10 mouse cellular contexts compared by ENCODE assay signal in the genomic region with DNA sequence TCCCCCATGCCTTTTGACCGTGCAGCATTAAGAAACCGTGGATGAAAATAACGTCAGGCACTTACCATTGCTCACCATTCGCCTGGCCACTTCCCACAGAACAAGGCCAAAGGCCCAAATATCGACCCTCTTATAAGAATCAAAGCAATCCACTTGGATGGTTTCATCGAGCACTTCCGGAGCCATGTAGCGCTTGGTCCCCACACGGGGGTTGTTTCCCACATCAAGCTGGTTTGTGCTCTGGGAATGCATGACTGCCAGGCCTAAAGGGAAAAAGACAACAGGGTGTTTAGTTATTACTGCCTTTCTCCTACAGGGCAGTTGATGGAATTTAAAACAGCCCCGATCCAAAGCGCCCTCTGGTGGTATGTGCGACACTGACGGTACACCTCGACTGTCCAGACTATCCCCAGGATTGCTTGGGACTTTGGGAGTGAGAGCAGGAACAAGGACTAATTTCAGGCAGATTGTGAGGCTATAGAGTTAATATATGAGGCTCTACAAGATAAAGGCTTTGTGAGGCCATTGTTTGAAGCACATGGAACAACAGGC. TPM values are rescaled to one million over a fixed set of nuclear protein-coding genes. Genes with fewer than 3 reads are reported as not detected.
DNase-seq lines count a peak whose midpoint lies in the region; ATAC-seq and TF ChIP-seq lines count a peak whose summit lies in the region.
"Had no signal": no experiment of that assay in that cellular context is flagged by ENCODE, and none has a peak within 500 bp of the region (broad histone marks: within the 10 kb centered on the region; RNA-seq: fewer than 3 reads in every experiment).

No protein-coding gene starts in this region.

- no peak overlapping the region for H3K4me2 ChIP-seq in kidney, postnatal 0 days (ENCODE audit: low read length)

- H3K36me3 ChIP-seq in kidney, postnatal 0 days (ENCODE audit: insufficient read depth, low read length): peaks cover 15% of the 10 kb centered on the region; the same call in 1 of the 2 replicates
- peaks cover 60% of the 10 kb centered on the region for H3K36me3 ChIP-seq in embryonic facial prominence, embryonic 10.5 days (replicated peaks)

- no peak overlapping the region for H3K9ac ChIP-seq in kidney, postnatal 0 days (ENCODE audit: low read depth, low read length)

- no peaks in the 10 kb centered on the region for H3K4me1 ChIP-seq in kidney, postnatal 0 days (replicated peaks; ENCODE audit: insufficient read depth, low read length)
- H3K4me1 ChIP-seq in embryonic facial prominence, embryonic 10.5 days: no peaks in the 10 kb centered on the region

- H3K9me3 ChIP-seq in kidney, postnatal 0 days (replicated peaks; ENCODE audit: low read length): no peaks in the 10 kb centered on the region
- H3K9me3 ChIP-seq in embryonic facial prominence, embryonic 10.5 days: no peaks in the 10 kb centered on the region

- no peak for DNase-seq in kidney, postnatal 0 days (ENCODE audit: low spot score)
- DNase-seq in kidney, adult 9 months: no peak
- DNase-seq in ES-CJ7 (ENCODE audit: low read depth, low spot score): peak; percentile 69
- DNase-seq in adrenal gland, adult 18-20 months (ENCODE audit: low spot score in 2 of 2): peak; percentile 42 to 59
- DNase-seq in embryonic facial prominence, embryonic 10.5 days (ENCODE audit: low spot score): peak; percentile 27
- peak; percentile 60 for DNase-seq in lung, postnatal 14 days
- no peak for DNase-seq in ovary, postnatal 14 days (ENCODE audit: low spot score)
- no peak for DNase-seq in urinary bladder, postnatal 4 days (ENCODE audit: low spot score in 2 of 2)

- WGBS in kidney, postnatal 0 days: 89% methylated on average over 14 of the region's 14 CpGs
- WGBS in embryonic facial prominence, embryonic 10.5 days: 85% methylated on average over 14 of the region's 14 CpGs

- no peaks in the 10 kb centered on the region for H3K27me3 ChIP-seq in kidney, postnatal 0 days (ENCODE audit: insufficient read depth, low read length)
- H3K27me3 ChIP-seq in embryonic facial prominence, embryonic 10.5 days (replicated peaks; ENCODE audit: low read depth, poor library complexity, severe bottlenecking): no peaks in the 10 kb centered on the region

- peak; percentile 56 for TF ChIP-seq CTCF in kidney, postnatal 0 days (IDR thresholded peaks at IDR 0.05; ENCODE audit: low read depth)

- no peak for ATAC-seq in kidney, postnatal 0 days (replicated peaks; ENCODE audit: low FRiP score, low read depth)

- H3K4me3 ChIP-seq in kidney, postnatal 0 days (replicated peaks; ENCODE audit: low read depth, low read length): no peak overlapping the region
- H3K4me3 ChIP-seq in embryonic facial prominence, embryonic 10.5 days: no peak overlapping the region

- no peak overlapping the region for H3K27ac ChIP-seq in kidney, postnatal 0 days
- no peak overlapping the region for H3K27ac ChIP-seq in embryonic facial prominence, embryonic 10.5 days (replicated peaks)

RNA-seq across cellular contexts. Expression of gene Gm17409, which starts 11.0 kb away (rescaled TPM):
- not detected in 2 replicates for polyA plus RNA-seq in kidney, postnatal 0 days (2015; fragmentation: Nextera tagmentation; extraction: Ambion mirVana)
- not detected for total RNA-seq in adrenal gland, adult 18-20 months (2021)
- polyA plus RNA-seq in embryonic facial prominence, embryonic 10.5 days (2016; fragmentation: Nextera tagmentation; extraction: Ambion mirVana): 0.16 TPM in 1 of 2 replicates, not detected in the other
- total RNA-seq: left cerebral cortex, postnatal 10 days had no signal
- polyA plus RNA-seq: embryonic facial prominence, embryonic 14.5 days had no signal

Comparison
In these comparisons a context has a peak if more than half of its experiments do, and no peak if none do; other contexts are left out.
1. DNase-seq: peak in ES-CJ7 (single experiment), adrenal gland, adult 18-20 months (2 of 2), embryonic facial prominence, embryonic 10.5 days (single experiment) and lung, postnatal 14 days (single experiment); none in kidney, postnatal 0 days (single experiment), kidney, adult 9 months (single experiment), ovary, postnatal 14 days (single experiment) and urinary bladder, postnatal 4 days (0 of 2).